Mouse (Mus musculus): ENCODE data around the gene Lpcat4. TPM values are rescaled to one million over a fixed set of nuclear protein-coding genes. Genes with fewer than 3 reads are reported as not detected.

Lpcat4 gene
- polyA plus RNA-seq, 1 experiment from 2014 or later, result 16.3 TPM

DNA sequence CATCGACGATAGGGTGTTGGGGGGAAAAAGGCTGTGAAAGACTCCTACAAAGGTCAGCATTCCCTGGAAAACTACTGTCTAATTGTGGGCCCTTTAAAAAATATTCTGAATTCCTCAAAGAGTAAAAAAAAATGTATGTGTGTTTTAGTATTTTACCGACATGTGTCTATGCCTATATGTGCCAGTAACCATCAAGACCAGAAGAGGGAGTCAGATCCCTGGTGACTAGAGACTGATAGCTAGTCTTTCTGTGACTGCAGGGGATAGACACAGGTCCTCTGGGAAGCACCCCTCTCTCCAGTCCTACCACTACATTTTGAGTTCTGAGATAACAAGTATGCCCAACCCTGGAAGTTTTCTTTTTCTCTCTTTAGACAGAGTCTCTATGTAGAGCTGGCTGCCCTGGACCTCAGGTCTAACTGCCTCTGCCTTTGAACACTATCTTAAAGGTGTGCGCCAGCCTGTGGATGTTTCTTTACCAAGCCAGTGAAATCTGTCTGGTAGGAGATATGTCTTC is 23.6 kb downstream of the Lpcat4 start:
- H3K4me1 ChIP-seq, result peaks cover 23% of the 10 kb centered on the region
- H3K9me3 ChIP-seq, result no peaks in the 10 kb centered on the region
- no peaks in the 10 kb centered on the region for H3K27me3 ChIP-seq
- 30% methylated on average over 4 of the region's 4 CpGs for WGBS
- H3K4me3 ChIP-seq, result peak overlapping the region; percentile 62
- no peak for ATAC-seq (ENCODE audit: borderline replicate concordance, extremely low read depth, low FRiP score, low TSS enrichment)
- H3K4me2 ChIP-seq, result peak overlapping the region; percentile 65
- H3K9ac ChIP-seq, result peak overlapping the region; percentile 59; the same call in 1 of the 2 replicates
- H3K36me3 ChIP-seq, result no peaks in the 10 kb centered on the region
- H3K27ac ChIP-seq, result no peak overlapping the region

DNA sequence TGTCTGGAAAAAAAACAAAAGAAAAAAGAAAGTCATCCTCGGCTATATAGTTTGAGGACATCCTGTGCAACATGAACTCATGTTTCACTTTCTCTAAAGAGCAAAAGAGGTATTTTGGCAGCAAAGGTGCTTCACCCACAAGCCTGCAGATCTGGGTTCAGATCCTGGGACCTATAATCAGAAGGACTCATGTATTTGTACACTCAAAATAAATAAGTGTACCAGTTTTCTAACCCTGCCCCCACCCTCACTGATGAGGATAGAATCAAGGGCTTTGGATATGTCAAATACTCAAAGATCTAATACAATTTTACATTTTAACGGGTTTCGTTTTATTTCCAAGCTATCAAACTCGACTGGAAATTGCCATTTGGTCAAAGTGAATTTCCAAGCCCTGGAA is 25.1 kb downstream of the Lpcat4 start:
- H3K4me1 ChIP-seq, result peaks cover 23% of the 10 kb centered on the region
- ATAC-seq (ENCODE audit: borderline replicate concordance, extremely low read depth, low FRiP score, low TSS enrichment), result no peak
- 70% methylated on average over 4 of the region's 4 CpGs for WGBS
- H3K4me3 ChIP-seq, result no peak overlapping the region
- no peaks in the 10 kb centered on the region for H3K27me3 ChIP-seq
- H3K27ac ChIP-seq, result no peak overlapping the region
- H3K9me3 ChIP-seq, result no peaks in the 10 kb centered on the region
- H3K9ac ChIP-seq, result no peak overlapping the region
- no peaks in the 10 kb centered on the region for H3K36me3 ChIP-seq
- no peak overlapping the region for H3K4me2 ChIP-seq

DNA sequence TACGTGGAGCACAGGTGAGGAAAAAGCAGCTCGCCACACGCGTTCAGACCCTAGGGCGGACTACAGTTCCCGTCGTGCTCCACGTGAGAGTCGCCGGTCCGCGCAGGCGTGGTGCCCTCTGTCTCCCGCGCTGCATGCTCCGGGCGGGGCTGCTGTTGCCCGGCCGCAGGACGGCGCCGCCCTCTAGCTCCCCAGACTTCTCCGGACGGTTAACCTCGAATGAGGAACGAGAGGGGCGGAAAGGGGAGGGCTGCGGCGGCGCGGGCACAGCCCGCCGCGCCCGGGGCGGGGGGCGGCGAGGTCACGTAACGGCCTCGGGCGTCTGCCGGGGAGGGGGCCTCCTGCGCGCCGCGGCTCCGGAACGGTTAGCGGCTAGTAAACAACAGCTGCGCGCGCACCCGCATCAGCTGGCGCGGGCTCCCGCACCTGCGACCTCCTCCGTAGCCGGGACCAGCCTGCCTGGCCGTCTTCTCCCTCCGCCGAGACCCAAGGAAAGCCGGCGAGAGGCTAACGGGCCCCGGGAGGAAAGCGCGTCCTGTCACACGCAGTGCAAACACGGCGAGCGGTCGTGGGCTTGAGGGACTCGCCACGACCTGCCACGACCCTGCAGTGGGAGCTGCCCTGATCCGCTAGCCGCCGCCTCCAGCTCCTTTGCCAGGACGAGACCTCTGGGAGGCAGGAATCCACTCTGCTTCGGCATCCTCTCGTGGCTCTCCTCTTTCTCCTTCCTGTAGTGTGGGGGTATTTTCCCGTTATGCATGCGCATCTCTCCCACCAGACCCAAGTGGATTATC is 26.4 kb downstream of the Lpcat4 start, which contains the start of gene Slc12a6:
TSS of gene Slc12a6 (plus strand) at position 378 of the 794 bp plus-strand sequence.
- H3K4me3 ChIP-seq, result peak within 1 kb of the TSS; percentile 82
- H3K36me3 ChIP-seq, result no peaks in the 10 kb centered on the region
- H3K9ac ChIP-seq, result peak within 1 kb of the TSS; percentile 66
- peak within 1 kb of the TSS; percentile 91 for H3K4me2 ChIP-seq
- H3K4me1 ChIP-seq, result peaks cover 23% of the 10 kb centered on the region
- under 1% methylated on average over 83 of the region's 85 CpGs for WGBS
- no peaks in the 10 kb centered on the region for H3K9me3 ChIP-seq
- H3K27ac ChIP-seq, result peak within 1 kb of the TSS; percentile 84
- peak; percentile 97 for ATAC-seq (ENCODE audit: borderline replicate concordance, extremely low read depth, low FRiP score, low TSS enrichment)
- no peaks in the 10 kb centered on the region for H3K27me3 ChIP-seq

DNA sequence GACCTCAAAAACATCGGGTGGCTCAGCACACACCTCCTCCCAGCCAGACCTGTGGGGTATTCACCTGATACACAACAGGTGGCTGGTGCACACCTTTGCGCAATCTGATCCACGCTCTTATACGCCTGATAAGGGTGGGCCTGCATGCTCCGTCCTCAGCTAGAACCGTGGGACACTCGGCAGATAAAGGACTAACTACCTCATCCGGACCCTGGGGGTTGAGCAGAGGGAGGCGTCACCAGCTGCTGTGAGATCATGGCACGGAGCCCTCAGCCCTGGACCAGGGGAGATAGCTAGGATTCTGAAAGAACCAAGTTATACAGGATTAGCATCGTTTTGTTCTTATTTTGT is 26.9 kb downstream of the Lpcat4 start, which contains the start of gene Gm21985:
TSS of gene Gm21985 (plus strand) at position 73 of the 351 bp plus-strand sequence.
- Histone ChIP-seq H3K27me3 (no peaks in the 10 kb centered on the region), H3K4me2 (peak within 1 kb of the TSS; percentile 91), H3K4me3 (peak within 1 kb of the TSS; percentile 82), H3K9me3 (no peaks in the 10 kb centered on the region), H3K27ac (peak within 1 kb of the TSS; percentile 84), H3K9ac (peak within 1 kb of the TSS; percentile 66), H3K36me3 (no peaks in the 10 kb centered on the region), H3K4me1 (peaks cover 23% of the 10 kb centered on the region)
- peak; percentile 13 for ATAC-seq (ENCODE audit: borderline replicate concordance, extremely low read depth, low FRiP score, low TSS enrichment)
- WGBS, result 2% methylated on average over 11 of the region's 11 CpGs

DNA sequence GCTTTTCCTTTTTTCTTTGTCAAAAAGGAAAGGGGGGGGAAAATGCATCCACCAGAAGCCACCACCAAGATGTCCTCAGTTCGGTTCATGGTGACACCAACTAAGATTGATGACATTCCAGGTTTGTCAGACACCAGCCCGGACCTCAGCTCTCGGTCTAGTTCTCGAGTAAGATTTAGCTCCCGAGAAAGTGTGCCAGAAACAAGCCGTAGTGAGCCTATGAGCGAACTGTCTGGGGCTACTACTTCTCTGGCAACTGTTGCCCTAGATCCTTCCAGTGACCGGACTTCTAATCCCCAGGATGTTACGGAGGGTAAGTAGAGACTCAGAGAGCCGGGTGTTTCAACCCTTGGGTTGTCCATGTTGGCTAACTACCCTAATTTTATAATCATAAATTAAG is 27.5 kb downstream of the Lpcat4 start:
- Histone ChIP-seq H3K9me3 (no peaks in the 10 kb centered on the region), H3K4me1 (peaks cover 23% of the 10 kb centered on the region), H3K4me3 (peak overlapping the region; percentile 82), H3K27me3 (no peaks in the 10 kb centered on the region), H3K27ac (no peak overlapping the region), H3K9ac (peak overlapping the region; percentile 66; the same call in 1 of the 2 replicates), H3K4me2 (peak overlapping the region; percentile 91), H3K36me3 (no peaks in the 10 kb centered on the region)
- no peak for ATAC-seq (ENCODE audit: borderline replicate concordance, extremely low read depth, low FRiP score, low TSS enrichment)
- 27% methylated on average over 10 of the region's 10 CpGs for WGBS

DNA sequence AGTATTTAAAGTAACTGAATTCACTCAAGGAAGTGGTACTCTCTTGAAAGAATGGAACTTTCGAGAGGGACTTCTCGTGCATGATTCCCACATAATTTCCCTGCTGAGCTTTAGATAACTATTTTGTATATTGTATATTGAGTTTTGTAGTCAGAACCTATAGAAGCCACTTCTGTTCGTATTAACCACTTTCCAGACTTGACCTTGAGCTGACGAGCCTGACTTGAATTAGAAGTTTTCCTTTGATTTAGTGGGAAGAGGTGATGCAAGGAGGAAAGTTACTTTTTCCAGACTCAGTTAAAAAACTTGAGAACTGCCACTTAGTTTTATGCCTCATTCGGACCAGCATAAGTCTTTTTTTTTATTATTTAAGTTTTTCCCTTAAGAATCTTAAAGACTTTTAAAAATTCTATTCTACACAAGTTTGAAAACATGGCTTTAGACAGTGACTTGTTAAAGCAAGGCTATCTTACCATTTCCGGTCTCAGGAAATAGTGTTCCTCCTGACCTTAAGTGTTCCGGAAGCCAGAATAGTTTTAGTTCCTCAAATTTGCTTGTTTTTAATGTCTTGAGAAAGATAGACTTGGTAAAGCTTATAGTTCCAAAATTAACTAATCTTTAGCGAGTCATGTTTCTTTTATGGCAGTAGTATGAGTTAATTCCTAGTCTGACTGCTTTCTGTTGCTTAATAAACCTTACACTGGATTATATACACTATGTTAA is 28.4 kb downstream of the Lpcat4 start:
- H3K36me3 ChIP-seq, result no peaks in the 10 kb centered on the region
- no peak overlapping the region for H3K27ac ChIP-seq
- no peak for ATAC-seq (ENCODE audit: borderline replicate concordance, extremely low read depth, low FRiP score, low TSS enrichment)
- H3K4me2 ChIP-seq, result peak overlapping the region; percentile 91
- H3K4me3 ChIP-seq, result peak overlapping the region; percentile 82; the same call in 1 of the 2 replicates
- H3K9me3 ChIP-seq, result no peaks in the 10 kb centered on the region
- no peak overlapping the region for H3K9ac ChIP-seq
- 74% methylated on average over 8 of the region's 8 CpGs for WGBS
- peaks cover 23% of the 10 kb centered on the region for H3K4me1 ChIP-seq
- no peaks in the 10 kb centered on the region for H3K27me3 ChIP-seq

DNA sequence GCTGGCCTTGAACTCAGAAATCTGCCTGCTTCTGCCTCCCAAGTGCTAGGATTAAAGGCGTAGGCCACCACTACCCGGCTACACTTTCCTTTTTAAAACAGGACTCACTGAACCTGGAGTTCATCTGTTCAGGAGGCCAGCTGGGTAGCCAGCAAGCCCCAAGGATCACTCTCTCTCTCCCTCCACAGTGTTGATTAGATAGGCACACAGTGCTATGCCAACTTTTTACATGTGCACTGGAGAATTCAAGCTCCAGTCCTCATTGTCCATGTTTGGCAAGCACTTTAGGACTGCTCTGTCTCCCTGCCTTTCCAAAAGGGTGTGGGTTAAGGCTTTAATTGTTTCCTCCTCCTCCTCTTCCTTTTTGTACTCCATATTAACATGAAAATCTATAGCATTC is 30.7 kb downstream of the Lpcat4 start:
- Histone ChIP-seq H3K9ac (no peak overlapping the region), H3K36me3 (no peaks in the 10 kb centered on the region), H3K4me1 (peaks cover 12% of the 10 kb centered on the region), H3K4me3 (no peak overlapping the region), H3K27ac (no peak overlapping the region), H3K4me2 (no peak overlapping the region), H3K27me3 (no peaks in the 10 kb centered on the region), H3K9me3 (no peaks in the 10 kb centered on the region)
- WGBS, result 86% methylated on average over 2 of the region's 2 CpGs
- ATAC-seq (ENCODE audit: borderline replicate concordance, extremely low read depth, low FRiP score, low TSS enrichment), result no peak

DNA sequence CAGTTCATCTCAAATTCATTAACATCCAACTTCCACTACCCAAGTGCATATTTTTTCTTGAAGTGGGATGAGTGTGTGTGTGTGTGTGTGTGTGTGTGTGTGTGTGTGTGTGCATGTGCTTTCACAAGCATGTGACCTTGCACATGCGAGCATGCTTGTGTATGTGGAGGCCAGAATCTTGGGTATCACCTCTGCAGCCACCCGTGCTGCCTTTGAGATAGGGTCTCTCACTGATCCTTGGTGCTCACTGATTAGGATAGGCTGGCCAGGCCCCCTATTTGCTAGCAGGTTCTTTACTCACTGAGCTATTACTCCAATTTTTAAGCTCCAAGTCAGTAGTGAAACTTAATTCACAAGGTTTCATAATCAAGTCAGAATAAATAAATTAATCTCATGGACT is 33.6 kb downstream of the Lpcat4 start:
- no peak for ATAC-seq (ENCODE audit: borderline replicate concordance, extremely low read depth, low FRiP score, low TSS enrichment)
- no peak overlapping the region for H3K27ac ChIP-seq
- H3K9ac ChIP-seq, result no peak overlapping the region
- no peaks in the 10 kb centered on the region for H3K4me1 ChIP-seq
- WGBS, result 82% methylated on average over 2 of the region's 2 CpGs
- H3K9me3 ChIP-seq, result no peaks in the 10 kb centered on the region
- no peaks in the 10 kb centered on the region for H3K36me3 ChIP-seq
- H3K4me2 ChIP-seq, result no peak overlapping the region
- H3K27me3 ChIP-seq, result no peaks in the 10 kb centered on the region
- no peak overlapping the region for H3K4me3 ChIP-seq

DNA sequence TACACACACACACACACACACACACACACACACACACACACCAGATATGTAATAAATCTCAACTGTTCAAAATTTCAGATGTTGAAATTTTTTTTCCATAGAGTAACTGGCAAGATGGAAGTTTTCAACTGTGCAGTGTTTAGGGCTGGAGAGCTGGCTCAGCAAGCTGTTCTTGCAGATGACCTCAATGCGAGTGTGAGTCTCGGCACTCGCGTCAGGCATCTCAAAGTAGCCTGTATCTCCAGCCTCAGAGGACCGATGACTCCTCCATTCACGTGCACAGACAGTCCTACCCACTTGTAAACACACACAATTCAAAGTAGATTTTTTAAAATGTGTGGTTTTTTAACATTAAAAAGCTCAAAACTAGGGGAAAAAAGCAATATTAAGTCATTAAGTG is 34.2 kb downstream of the Lpcat4 start:
- Histone ChIP-seq H3K4me3 (no peak overlapping the region), H3K9ac (no peak overlapping the region), H3K27me3 (no peaks in the 10 kb centered on the region), H3K4me1 (no peaks in the 10 kb centered on the region), H3K36me3 (no peaks in the 10 kb centered on the region), H3K4me2 (no peak overlapping the region), H3K9me3 (no peaks in the 10 kb centered on the region), H3K27ac (no peak overlapping the region)
- 84% methylated on average over 6 of the region's 6 CpGs for WGBS
- no peak for ATAC-seq (ENCODE audit: borderline replicate concordance, extremely low read depth, low FRiP score, low TSS enrichment)

DNA sequence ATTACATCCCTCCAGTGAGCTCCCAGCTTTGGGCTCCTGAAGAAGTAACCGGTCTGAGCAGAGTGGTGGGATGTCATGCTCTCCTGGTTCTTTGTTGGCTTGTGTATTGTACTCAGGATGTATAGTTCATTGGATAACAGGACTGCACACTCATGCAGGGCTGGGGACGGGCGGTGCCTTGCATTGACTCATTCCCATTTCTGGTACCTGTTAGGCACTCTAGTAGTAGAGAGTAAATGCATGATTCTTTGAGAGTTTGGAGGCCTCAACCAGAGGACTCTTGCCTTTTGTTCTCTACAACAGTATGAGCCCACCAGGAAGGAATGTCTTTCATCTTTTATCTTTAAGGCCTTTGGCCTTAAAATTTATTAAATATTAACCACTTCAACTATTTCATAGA is 37.6 kb downstream of the Lpcat4 start:
- 66% methylated on average over 3 of the region's 3 CpGs for WGBS
- no peak overlapping the region for H3K27ac ChIP-seq
- no peak overlapping the region for H3K4me2 ChIP-seq
- 0 out of 2 replicates have a peak, but pooled peaks cover 3% of the 10 kb centered on the region for H3K4me1 ChIP-seq
- no peaks in the 10 kb centered on the region for H3K9me3 ChIP-seq
- no peak for ATAC-seq (ENCODE audit: borderline replicate concordance, extremely low read depth, low FRiP score, low TSS enrichment)
- H3K36me3 ChIP-seq, result no peaks in the 10 kb centered on the region
- H3K4me3 ChIP-seq, result no peak overlapping the region
- H3K27me3 ChIP-seq, result no peaks in the 10 kb centered on the region
- H3K9ac ChIP-seq, result no peak overlapping the region

DNA sequence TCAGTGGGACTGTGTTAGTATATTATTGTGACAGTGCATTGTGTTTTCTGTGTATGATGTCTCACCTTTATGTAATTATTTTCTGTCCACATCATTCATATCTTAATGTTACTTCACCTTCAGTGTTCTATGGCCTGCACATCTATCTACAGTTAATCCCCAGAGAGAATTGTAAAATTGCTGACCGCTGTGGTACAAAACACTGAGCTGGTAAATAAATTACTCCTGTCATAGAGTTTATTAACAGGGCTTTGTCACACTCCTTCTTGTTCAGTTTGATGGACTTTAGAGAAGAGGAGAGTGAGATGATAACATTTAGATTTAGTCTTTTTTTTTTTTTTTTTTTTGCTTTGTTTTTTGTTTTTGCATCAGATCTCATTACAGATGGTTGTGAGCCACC is 43.6 kb downstream of the Lpcat4 start:
- no peak for ATAC-seq (ENCODE audit: borderline replicate concordance, extremely low read depth, low FRiP score, low TSS enrichment)
- no peak overlapping the region for H3K4me2 ChIP-seq
- no peaks in the 10 kb centered on the region for H3K9me3 ChIP-seq

More for the DNA sequence above, 43.6 kb downstream of the Lpcat4 start:
- Histone ChIP-seq H3K36me3 (no peaks in the 10 kb centered on the region), H3K27me3 (no peaks in the 10 kb centered on the region), H3K4me1 (0 out of 2 replicates have a peak, but pooled peaks cover 3% of the 10 kb centered on the region), H3K27ac (no peak overlapping the region), H3K9ac (no peak overlapping the region), H3K4me3 (no peak overlapping the region)
- WGBS, result 98% methylated on average over 1 of the region's 1 CpGs

All from lung, embryonic 15.5 days (tissue).